Mouse (Mus musculus) 416B (cell line): ENCODE measurements around the gene Capn8.
"Not testable (repeated sequence)": the region's sequence is repeated elsewhere in the genome, so short reads cannot be mapped to it uniquely, and the experiment has no call there.

Experiments
- DNase-seq: peaks from one replicate; pipeline ENCODE4 v3.0.0; 2011; ENCODE audit warnings: low read depth

Gene Capn8

GRCm38 (mm10) chr1:182618200-182618947 lies 53.6 kb downstream of the Capn8 start:
- no peak for DNase-seq

- no peak for DNase-seq
Observed at GRCm38 (mm10) chr1:182620470-182620869, 55.7 kb downstream of the Capn8 start.

- DNase-seq, result no peak
Observed at GRCm38 (mm10) chr1:182621256-182621655, 56.4 kb downstream of the Capn8 start.

GRCm38 (mm10) chr1:182626197-182626596 lies 61.4 kb downstream of the Capn8 start:
- DNase-seq, result no peak

GRCm38 (mm10) chr1:182629228-182629627 lies 64.4 kb downstream of the Capn8 start:
- DNase-seq, result no peak

- peak; percentile 82 for DNase-seq
Observed at GRCm38 (mm10) chr1:182633712-182634294, 69.0 kb downstream of the Capn8 start.

- no peak for DNase-seq
Observed at GRCm38 (mm10) chr1:182639016-182639415, 74.2 kb downstream of the Capn8 start.

- DNase-seq, result peak; percentile 74
Observed at GRCm38 (mm10) chr1:182639456-182639855, 74.6 kb downstream of the Capn8 start.

GRCm38 (mm10) chr1:182640094-182640493 lies 75.3 kb downstream of the Capn8 start:
- DNase-seq, result no peak

GRCm38 (mm10) chr1:182642779-182643178 lies 78.0 kb downstream of the Capn8 start:
- no peak for DNase-seq

GRCm38 (mm10) chr1:182644418-182644817 lies 79.6 kb downstream of the Capn8 start:
- not testable (repeated sequence) for DNase-seq

- DNase-seq, result no peak
Observed at GRCm38 (mm10) chr1:182645211-182645668, 80.4 kb downstream of the Capn8 start.

GRCm38 (mm10) chr1:182646796-182647195 lies 82.0 kb downstream of the Capn8 start:
- DNase-seq, result no peak

- DNase-seq, result peak; percentile 48
Observed at GRCm38 (mm10) chr1:182657760-182658159, 93.0 kb downstream of the Capn8 start.

- DNase-seq, result no peak
Observed at GRCm38 (mm10) chr1:182660365-182660764, 95.6 kb downstream of the Capn8 start.

- no peak for DNase-seq
Observed at GRCm38 (mm10) chr1:182663671-182664070, 98.9 kb downstream of the Capn8 start.

GRCm38 (mm10) chr1:182664841-182665240 lies 100.0 kb downstream of the Capn8 start:
- no peak for DNase-seq

GRCm38 (mm10) chr1:182667281-182667680 lies 102.5 kb downstream of the Capn8 start:
- DNase-seq, result no peak

- DNase-seq, result no peak
Observed at GRCm38 (mm10) chr1:182669741-182670140, 104.9 kb downstream of the Capn8 start.

- no peak for DNase-seq
Observed at GRCm38 (mm10) chr1:182670563-182671342, 105.9 kb downstream of the Capn8 start.

- no peak for DNase-seq
Observed at GRCm38 (mm10) chr1:182671343-182671624, 106.5 kb downstream of the Capn8 start.

- no peak for DNase-seq
Observed at GRCm38 (mm10) chr1:182675346-182675745, 110.5 kb downstream of the Capn8 start.

- DNase-seq, result no peak
Observed at GRCm38 (mm10) chr1:182678151-182678550, 113.3 kb downstream of the Capn8 start.
